Mouse (Mus musculus) liver, postnatal 0 days (tissue): ENCODE results near the gene Prkaa1.
"Not testable (repeated sequence)": the region's sequence is repeated elsewhere in the genome, so short reads cannot be mapped to it uniquely, and the experiment has no call there.

Experiments
- CTCF ChIP-seq: sonication (generic); IDR thresholded peaks from 2 replicates; pipeline ENCODE4 v1.5.1; 2016; ENCODE audit warnings: antibody characterized with exemption, low read depth
- EP300 ChIP-seq: IDR thresholded peaks from 2 replicates; pipeline ENCODE4 v1.6.1; 2016; ENCODE audit warnings: antibody characterized with exemption, low read depth, mild to moderate bottlenecking

DNA sequence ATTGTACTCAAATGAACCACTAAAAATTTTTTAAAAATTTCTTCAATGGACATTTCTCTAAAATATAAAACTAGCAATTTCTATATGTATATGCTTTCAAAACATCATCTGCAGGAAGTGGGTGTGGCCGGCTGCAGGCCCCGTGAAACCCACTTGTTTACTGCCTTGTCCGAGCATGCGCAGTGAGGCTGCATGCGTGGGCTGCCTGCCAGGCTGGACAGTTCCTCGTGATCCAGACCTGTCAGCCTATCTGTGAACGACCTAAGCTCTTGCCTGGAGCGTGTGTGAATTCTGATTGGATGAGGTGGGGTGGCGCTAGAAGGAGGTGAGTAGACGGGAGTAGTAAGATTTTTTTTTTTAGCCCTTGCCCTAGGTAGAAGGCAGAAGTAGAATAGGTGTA, 87.1 kb downstream of the Prkaa1 start:
- TF ChIP-seq CTCF, EP300: not testable (repeated sequence)
